Mouse (Mus musculus) forebrain, postnatal 0 days (tissue): ENCODE measurements around the gene Rab37. TPM values are rescaled to one million over a fixed set of nuclear protein-coding genes. Genes with fewer than 3 reads are reported as not detected.
A peak's percentile ranks its signal among the peaks of the same experiment; 100 is the strongest.

Experiments
- ATAC-seq: fragments of 200-750 bp; cut with Nextera tagmentation; 2 replicates; pipeline ENCODE4 v1.8.0; 2017; ENCODE audit warnings: mild to moderate bottlenecking, moderate library complexity
- DNase-seq: peaks from one replicate; pipeline ENCODE4 v3.0.0-alpha.2; 2015
- H3K27ac ChIP-seq: fragments of 300-500 bp; sonication (generic); 2 replicates; pipeline ENCODE4 v1.5.1; 2014; ENCODE audit warnings: low read depth, mild to moderate bottlenecking, antibody characterized with exemption, low read length, moderate library complexity, mixed read lengths
- H3K27me3 ChIP-seq: fragments of 300-500 bp; sonication (generic); 2 replicates; pipeline ENCODE4 v1.6.1; 2014; ENCODE audit warnings: mild to moderate bottlenecking, low read length, mixed read lengths; ENCODE audit not compliant: insufficient read depth
- H3K36me3 ChIP-seq: fragments of 300-500 bp; sonication (generic); 2 replicates; pipeline ENCODE4 v1.6.1; 2014; ENCODE audit warnings: mild to moderate bottlenecking, moderate library complexity; ENCODE audit not compliant: insufficient read depth
- H3K4me1 ChIP-seq: fragments of 300-500 bp; sonication (generic); 2 replicates; pipeline ENCODE4 v1.6.1; 2014; ENCODE audit warnings: antibody characterized with exemption; ENCODE audit not compliant: insufficient read depth
- H3K4me2 ChIP-seq: fragments of 300-500 bp; sonication (generic); 2 replicates; pipeline ENCODE4 v1.6.1; 2014; ENCODE audit warnings: low read depth, mild to moderate bottlenecking, moderate library complexity
- H3K4me3 ChIP-seq: fragments of 300-500 bp; sonication (generic); 2 replicates; pipeline ENCODE4 v1.5.1; 2014; ENCODE audit warnings: low read depth, low read length, mixed read lengths
- H3K9ac ChIP-seq: fragments of 300-500 bp; sonication (generic); 2 replicates; pipeline ENCODE4 v1.6.1; 2014; ENCODE audit warnings: mild to moderate bottlenecking
- H3K9me3 ChIP-seq: fragments of 300-500 bp; sonication (generic); 2 replicates; pipeline ENCODE4 v1.6.1; 2016; ENCODE audit warnings: low read length
- CTCF ChIP-seq: sonication (generic); IDR thresholded peaks from 2 replicates; pipeline ENCODE4 v1.5.1; 2016; ENCODE audit warnings: antibody characterized with exemption, control low read depth, low read depth
- WGBS: fragments of 180-500 bp; shearing (Covaris S2); extraction: QIAGEN DNeasy Blood & Tissue Kit; methylation state at CpG from one replicate; pipeline ENCODE4 v1.1.7; 2014; 5-methylcytosine and 5-hydroxymethylcytosine counted together
- polyA plus RNA-seq: library from polyadenylated mRNA; unstranded; fragments of >200 nt; fragmentation: Nextera tagmentation; extraction: Ambion mirVana; gene quantifications from 2 replicates; pipeline ENCODE4 v1.2.1, GENCODE M21; 2015
- total RNA-seq: library from RNA; depleted of rRNA; stranded (reverse); fragments of >200 nt; gene quantifications from 2 replicates; pipeline ENCODE4 v1.2.3, GENCODE M21; 2014

Rab37 gene
- total and polyA plus RNA-seq, 2 experiments from 2014 or later: 0.57 to 0.82 TPM

DNA sequence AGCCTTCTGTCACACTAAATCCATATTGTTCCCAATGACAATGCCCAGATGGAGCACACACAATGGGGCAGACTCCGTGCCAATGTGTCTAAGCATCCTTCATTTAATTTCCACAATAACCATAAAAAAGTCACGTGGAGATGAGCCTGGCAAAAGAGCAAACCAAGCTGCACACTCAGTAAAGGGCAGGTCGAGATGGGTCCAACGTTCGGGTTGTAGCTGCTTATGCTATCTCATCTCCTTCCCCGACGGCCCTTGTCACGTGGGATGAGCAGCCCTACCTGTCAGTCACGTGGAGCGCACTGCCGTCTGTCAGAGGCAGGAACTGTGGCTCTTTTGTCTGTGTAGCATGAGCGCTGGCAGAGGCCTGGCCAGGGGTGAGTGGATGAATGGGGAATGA, 6.6 kb upstream of the Rab37 start:
- Histone ChIP-seq H3K4me2 (no peak overlapping the region), H3K9ac (no peak overlapping the region), H3K4me3 (no peak overlapping the region), H3K27ac (no peak overlapping the region), H3K27me3 (no peaks in the 10 kb centered on the region; the same call in 1 of the 2 replicates), H3K36me3 (no peaks in the 10 kb centered on the region), H3K4me1 (no peaks in the 10 kb centered on the region), H3K9me3 (no peaks in the 10 kb centered on the region)
- no peak for ATAC-seq
- DNase-seq: no peak
- WGBS: 20% methylated on average over 12 of the region's 12 CpGs
- TF ChIP-seq CTCF: no peak

DNA sequence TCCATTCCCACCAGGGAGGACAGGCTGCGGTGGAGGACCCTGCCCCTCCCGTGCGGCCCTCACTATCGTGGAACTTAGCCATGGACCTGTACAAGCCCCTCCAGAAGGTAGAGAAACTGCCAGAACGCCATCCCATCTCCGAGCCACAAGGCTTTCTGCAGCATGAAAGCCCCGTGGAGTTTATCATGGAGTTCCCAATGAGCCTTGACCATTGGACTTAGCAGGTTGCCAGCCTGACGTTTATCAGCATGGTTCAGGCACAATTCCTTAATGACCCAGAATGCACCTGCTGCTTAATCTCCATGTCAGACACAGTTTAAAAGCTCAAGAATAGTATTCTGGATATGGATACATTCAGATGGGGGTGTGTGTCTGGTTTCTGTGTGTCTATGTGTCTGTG, 6.2 kb upstream of the Rab37 start:
- TF ChIP-seq CTCF: no peak
- H3K27me3 ChIP-seq: no peaks in the 10 kb centered on the region; the same call in 1 of the 2 replicates
- no peaks in the 10 kb centered on the region for H3K36me3 ChIP-seq
- no peak overlapping the region for H3K27ac ChIP-seq
- H3K9ac ChIP-seq: no peak overlapping the region
- ATAC-seq (no peak), DNase-seq (no peak)
- no peak overlapping the region for H3K4me2 ChIP-seq
- H3K4me1 ChIP-seq: no peaks in the 10 kb centered on the region
- no peak overlapping the region for H3K4me3 ChIP-seq
- H3K9me3 ChIP-seq: no peaks in the 10 kb centered on the region
- 48% methylated on average over 8 of the region's 8 CpGs for WGBS

DNA sequence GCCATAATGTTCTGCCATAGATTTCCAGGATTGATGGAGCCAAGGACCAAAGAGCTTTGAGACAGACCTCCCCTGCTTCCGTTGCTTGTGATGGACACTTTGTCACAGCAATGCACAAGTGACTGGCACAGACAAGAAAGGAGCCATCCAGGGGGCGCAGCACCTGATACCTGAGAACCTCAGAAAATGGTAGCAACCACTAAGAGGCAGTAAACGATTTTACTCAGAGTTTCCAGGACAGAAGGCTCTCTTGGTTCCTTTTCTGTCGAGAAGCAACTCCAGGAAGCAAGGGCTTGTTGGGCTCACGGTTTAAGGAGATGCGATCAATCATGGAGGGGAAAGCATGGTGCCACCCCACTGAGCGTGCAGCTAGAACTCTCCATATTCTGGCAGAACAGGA, 5.0 kb upstream of the Rab37 start:
- no peak for ATAC-seq
- H3K27ac ChIP-seq: no peak overlapping the region
- no peak overlapping the region for H3K4me2 ChIP-seq
- no peak for DNase-seq
- H3K27me3 ChIP-seq: peaks cover 3% of the 10 kb centered on the region; the same call in 1 of the 2 replicates
- no peaks in the 10 kb centered on the region; the same call in 1 of the 2 replicates for H3K4me1 ChIP-seq
- no peak for TF ChIP-seq CTCF
- H3K36me3 ChIP-seq: no peaks in the 10 kb centered on the region
- no peaks in the 10 kb centered on the region for H3K9me3 ChIP-seq
- no peak overlapping the region for H3K9ac ChIP-seq
- no peak overlapping the region for H3K4me3 ChIP-seq
- 69% methylated on average over 7 of the region's 7 CpGs for WGBS

DNA sequence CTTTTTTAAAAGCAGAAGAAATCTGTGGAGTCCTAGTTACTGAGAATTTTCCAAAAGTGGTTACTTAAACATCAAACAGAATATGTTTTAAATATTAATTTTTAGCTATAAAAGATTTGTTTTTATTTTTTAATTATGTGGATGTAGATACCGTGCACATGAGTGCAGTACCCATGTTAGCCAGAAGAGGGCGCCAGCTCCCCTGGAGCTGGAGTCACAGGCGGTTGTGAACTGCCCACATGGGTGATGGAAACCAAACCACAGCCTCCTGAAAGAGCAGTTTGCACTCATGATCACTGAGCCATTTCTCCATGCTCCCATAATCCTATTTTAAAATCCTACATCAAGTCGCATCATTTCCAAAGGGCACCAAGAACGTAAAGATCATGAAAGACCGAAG, 1.4 kb upstream of the Rab37 start:
- peaks cover 13% of the 10 kb centered on the region for H3K27me3 ChIP-seq
- H3K36me3 ChIP-seq: no peaks in the 10 kb centered on the region
- no peak overlapping the region for H3K9ac ChIP-seq
- no peak overlapping the region for H3K27ac ChIP-seq
- DNase-seq: no peak
- ATAC-seq: no peak
- TF ChIP-seq CTCF: peak; percentile 51
- H3K4me2 ChIP-seq: no peak overlapping the region
- H3K4me1 ChIP-seq: peaks cover 4% of the 10 kb centered on the region; the same call in 1 of the 2 replicates
- 69% methylated on average over 6 of the region's 6 CpGs for WGBS
- no peak overlapping the region for H3K4me3 ChIP-seq
- H3K9me3 ChIP-seq: no peaks in the 10 kb centered on the region

DNA sequence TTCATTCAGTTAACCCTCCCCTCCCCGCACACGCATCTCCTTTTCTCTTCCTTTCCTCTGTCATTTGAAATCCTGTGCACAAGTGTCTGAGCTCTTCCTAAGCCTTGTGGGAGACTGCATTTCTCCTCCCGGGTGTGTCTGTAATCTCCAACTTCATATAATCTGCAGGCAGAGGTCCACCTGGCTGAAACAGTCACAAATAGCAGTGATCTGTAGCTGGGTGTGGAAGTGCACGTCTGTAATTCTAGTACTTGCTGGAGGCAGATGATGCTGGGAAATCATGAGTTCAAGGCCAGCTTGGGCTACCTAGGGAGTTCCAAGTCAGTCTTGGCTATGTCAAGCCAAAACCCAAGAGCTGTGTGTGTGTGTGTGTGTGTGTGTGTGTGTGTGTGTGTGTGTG, 909 bp downstream of the Rab37 start:
- no peak overlapping the region for H3K27ac ChIP-seq
- no peak for DNase-seq
- no peak for ATAC-seq
- no peaks in the 10 kb centered on the region for H3K36me3 ChIP-seq
- peak overlapping the region; percentile 47 for H3K4me2 ChIP-seq
- TF ChIP-seq CTCF: no peak
- H3K4me1 ChIP-seq: peaks cover 4% of the 10 kb centered on the region; the same call in 1 of the 2 replicates
- H3K4me3 ChIP-seq: peak overlapping the region; percentile 22; the same call in 1 of the 2 replicates
- H3K27me3 ChIP-seq: peaks cover 13% of the 10 kb centered on the region
- H3K9me3 ChIP-seq: no peaks in the 10 kb centered on the region
- no peak overlapping the region for H3K9ac ChIP-seq
- 15% methylated on average over 4 of the region's 4 CpGs for WGBS

DNA sequence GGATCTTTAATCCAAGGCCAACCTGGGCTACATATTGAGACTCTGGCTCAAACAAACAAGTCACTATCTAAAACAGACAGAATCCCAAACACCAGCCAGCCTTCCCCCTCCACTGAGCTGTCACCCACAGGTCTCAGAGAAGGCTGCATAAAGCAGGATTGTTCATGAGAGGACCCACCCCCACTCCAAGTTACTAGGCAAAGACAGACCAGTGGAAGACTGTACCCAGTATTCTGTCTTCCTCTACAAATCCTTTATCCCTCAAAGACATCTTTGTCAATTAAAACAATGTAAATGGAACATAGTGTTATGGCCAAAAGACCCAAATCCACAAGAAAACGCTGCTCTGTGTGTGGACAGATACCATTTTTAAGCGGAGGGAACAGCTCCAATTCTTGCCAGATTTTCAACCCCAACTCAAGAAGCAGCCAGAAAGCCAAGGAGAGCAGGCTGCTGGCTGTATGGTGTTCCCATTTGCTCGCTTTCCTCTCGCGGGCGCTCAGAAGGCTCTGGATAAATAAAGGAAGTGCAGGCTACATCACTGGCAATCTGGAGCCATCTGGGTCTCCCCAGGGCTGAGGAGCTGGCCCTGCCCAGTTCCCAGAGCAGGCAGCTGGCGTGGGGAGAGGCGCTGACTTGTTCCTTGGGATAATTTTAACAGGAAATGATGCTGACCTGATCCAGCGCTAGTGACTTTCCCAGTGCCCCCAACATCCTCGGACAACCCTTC, 7.1 kb downstream of the Rab37 start:
- Histone ChIP-seq H3K4me2 (no peak overlapping the region), H3K4me3 (no peak overlapping the region), H3K27ac (peak overlapping the region; percentile 21; the same call in 1 of the 2 replicates), H3K4me1 (no peaks in the 10 kb centered on the region), H3K9me3 (no peaks in the 10 kb centered on the region), H3K27me3 (no peaks in the 10 kb centered on the region), H3K36me3 (no peaks in the 10 kb centered on the region), H3K9ac (no peak overlapping the region)
- peak; percentile 60 for DNase-seq
- 59% methylated on average over 10 of the region's 10 CpGs for WGBS
- ATAC-seq: peak; percentile 86
- TF ChIP-seq CTCF: no peak

DNA sequence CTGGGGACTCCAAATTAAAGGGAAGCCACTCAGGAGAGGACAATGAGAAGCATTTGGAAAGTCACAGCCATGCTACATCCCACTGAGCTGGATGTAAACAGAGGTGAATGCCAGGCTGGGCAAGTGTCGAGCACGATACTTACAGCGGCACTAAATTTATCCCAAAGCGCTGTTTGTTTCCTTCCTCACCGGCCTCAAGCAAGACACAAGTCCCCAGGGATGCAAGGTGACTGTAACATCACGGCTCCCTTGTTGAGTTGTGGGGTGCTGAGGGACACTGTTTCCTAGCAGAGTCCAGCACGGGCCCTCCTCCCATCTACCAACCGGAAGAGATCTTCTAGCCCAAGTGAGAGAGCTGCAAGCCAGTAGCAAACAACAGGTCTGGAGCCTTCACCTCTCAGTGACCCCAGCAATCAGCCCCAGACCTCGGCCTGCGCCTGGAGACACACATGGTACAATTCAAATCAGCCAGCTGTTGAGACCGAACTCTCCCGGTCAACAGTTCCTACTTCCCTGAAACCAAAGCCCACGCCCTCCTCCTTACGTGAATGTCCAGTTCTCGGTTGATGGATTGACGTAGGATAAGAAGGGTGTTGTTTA, 8.1 kb downstream of the Rab37 start:
- Histone ChIP-seq H3K27me3 (no peaks in the 10 kb centered on the region), H3K4me2 (no peak overlapping the region), H3K27ac (no peak overlapping the region), H3K36me3 (no peaks in the 10 kb centered on the region), H3K9me3 (no peaks in the 10 kb centered on the region), H3K9ac (no peak overlapping the region), H3K4me1 (no peaks in the 10 kb centered on the region), H3K4me3 (no peak overlapping the region)
- no peak for TF ChIP-seq CTCF
- WGBS: 79% methylated on average over 16 of the region's 16 CpGs
- ATAC-seq (no peak), DNase-seq (no peak)
